Mouse (Mus musculus) kidney, embryonic 15.5 days (tissue): ENCODE data around the gene Gimap5. TPM values are rescaled to one million over a fixed set of nuclear protein-coding genes. Genes with fewer than 3 reads are reported as not detected.

Experiments
- ATAC-seq: fragments of 200-750 bp; cut with Nextera tagmentation; replicated peaks from 2 replicates; pipeline ENCODE4 v1.8.0; 2017; ENCODE audit warnings: moderate TSS enrichment; ENCODE audit not compliant: low FRiP score
- H3K27ac ChIP-seq: fragments of 300-500 bp; sonication (generic); 2 replicates; pipeline ENCODE4 v1.5.1; 2015; ENCODE audit warnings: mild to moderate bottlenecking, inconsistent platforms
- H3K27me3 ChIP-seq: fragments of 300-500 bp; sonication (generic); 2 replicates; pipeline ENCODE4 v1.6.1; 2015; ENCODE audit warnings: inconsistent platforms
- H3K36me3 ChIP-seq: fragments of 300-500 bp; sonication (generic); 2 replicates; pipeline ENCODE4 v1.6.1; 2015; ENCODE audit warnings: inconsistent platforms
- H3K4me1 ChIP-seq: fragments of 300-500 bp; sonication (generic); 2 replicates; pipeline ENCODE4 v1.6.1; 2015; ENCODE audit warnings: inconsistent platforms
- H3K4me2 ChIP-seq: fragments of 300-500 bp; sonication (generic); 2 replicates; pipeline ENCODE4 v1.6.1; 2015; ENCODE audit warnings: moderate library complexity, mild to moderate bottlenecking, inconsistent platforms
- H3K4me3 ChIP-seq: fragments of 300-500 bp; sonication (generic); replicated peaks from 2 replicates; pipeline ENCODE4 v1.5.1; 2015; ENCODE audit warnings: mild to moderate bottlenecking, inconsistent platforms
- H3K9ac ChIP-seq: fragments of 300-500 bp; sonication (generic); 2 replicates; pipeline ENCODE4 v1.6.1; 2015; ENCODE audit warnings: mild to moderate bottlenecking, inconsistent platforms
- H3K9me3 ChIP-seq: fragments of 300-500 bp; sonication (generic); replicated peaks from 2 replicates; pipeline ENCODE4 v1.6.1; 2016; ENCODE audit warnings: inconsistent platforms
- WGBS: fragments of 180-500 bp; shearing (Covaris S2); methylation state at CpG from one replicate; pipeline ENCODE4 v1.1.7; 2015; ENCODE audit warnings: mixed read lengths; 5-methylcytosine and 5-hydroxymethylcytosine counted together
- polyA plus RNA-seq: library from polyadenylated mRNA; unstranded; fragments of >200 nt; fragmentation: Nextera tagmentation; extraction: Ambion mirVana; gene quantifications from 2 replicates; pipeline ENCODE4 v1.2.1, GENCODE M21; 2015

Gimap5 gene
- polyA plus RNA-seq, 1 experiment from 2014 or later = 16.5 TPM

DNA sequence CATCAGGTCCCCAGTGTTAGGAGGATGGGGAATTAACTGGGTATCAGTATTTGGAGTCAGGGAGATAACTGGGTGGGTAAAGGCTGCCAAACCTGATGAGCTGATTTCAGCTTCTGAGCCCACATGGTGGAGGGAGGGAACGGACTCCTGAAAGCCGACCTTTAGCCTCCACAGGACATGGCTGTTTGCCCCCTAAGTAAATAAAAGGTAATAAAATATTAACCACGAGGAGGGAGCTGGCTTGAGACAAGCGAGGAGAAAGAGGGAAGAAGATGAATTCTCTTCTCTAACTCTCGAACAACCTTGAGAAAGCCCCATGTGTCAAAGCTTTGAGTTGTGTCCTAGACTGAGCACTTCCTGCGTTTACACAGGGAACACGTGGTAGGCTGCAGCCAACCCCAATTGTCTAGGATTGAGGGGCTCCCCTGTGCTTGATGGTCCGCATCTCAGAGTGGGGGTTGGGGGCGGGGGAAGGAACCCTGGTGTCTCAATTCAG lies 4.2 kb upstream of the Gimap5 start:
- H3K4me3 ChIP-seq = peak overlapping the region; percentile 51
- no peak overlapping the region for H3K9ac ChIP-seq
- ATAC-seq = peak; percentile 55
- no peaks in the 10 kb centered on the region for H3K36me3 ChIP-seq
- WGBS = 11% methylated on average over 9 of the region's 9 CpGs
- peaks cover 39% of the 10 kb centered on the region for H3K27me3 ChIP-seq
- H3K4me1 ChIP-seq = peaks cover 24% of the 10 kb centered on the region
- peak overlapping the region; percentile 86 for H3K4me2 ChIP-seq
- H3K27ac ChIP-seq = peak overlapping the region; percentile 69
- H3K9me3 ChIP-seq = no peaks in the 10 kb centered on the region

DNA sequence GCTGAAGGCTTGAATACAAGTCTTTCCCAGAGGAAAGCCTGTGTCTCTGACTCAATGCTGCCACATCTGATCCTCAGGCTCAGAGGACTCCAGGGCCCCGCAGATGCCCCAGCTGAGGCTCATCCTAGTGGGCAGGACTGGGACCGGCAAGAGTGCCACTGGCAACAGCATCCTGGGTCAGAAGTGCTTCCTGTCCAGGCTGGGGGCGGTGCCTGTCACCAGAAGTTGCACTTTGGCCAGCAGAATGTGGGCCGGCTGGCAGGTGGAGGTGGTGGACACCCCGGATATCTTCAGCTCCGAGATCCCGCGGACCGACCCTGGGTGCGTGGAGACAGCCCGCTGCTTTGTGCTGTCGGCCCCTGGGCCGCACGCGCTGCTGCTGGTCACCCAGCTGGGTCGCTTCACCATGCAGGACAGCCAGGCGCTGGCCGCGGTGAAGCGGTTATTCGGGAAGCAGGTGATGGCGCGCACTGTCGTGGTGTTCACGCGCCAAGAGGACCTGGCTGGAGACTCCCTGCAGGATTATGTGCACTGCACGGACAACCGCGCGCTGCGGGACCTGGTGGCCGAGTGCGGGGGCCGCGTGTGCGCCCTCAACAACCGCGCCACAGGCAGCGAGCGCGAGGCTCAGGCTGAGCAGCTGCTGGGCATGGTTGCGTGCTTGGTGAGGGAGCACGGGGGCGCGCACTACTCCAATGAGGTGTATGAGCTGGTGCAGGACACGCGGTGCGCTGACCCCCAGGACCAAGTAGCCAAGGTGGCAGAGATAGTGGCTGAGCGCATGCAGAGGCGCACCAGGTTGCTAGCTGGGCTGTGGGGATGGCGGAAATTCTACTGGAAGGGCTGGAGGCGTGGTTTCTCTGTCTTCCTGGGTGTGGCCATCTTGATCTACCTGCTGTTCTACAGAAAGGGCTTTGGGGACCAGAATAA lies 3.3 kb upstream of the Gimap5 start:
- Histone ChIP-seq H3K9me3 (no peaks in the 10 kb centered on the region), H3K27ac (peak overlapping the region; percentile 69), H3K9ac (peak overlapping the region; percentile 47), H3K4me3 (peak overlapping the region; percentile 51), H3K27me3 (peaks cover 39% of the 10 kb centered on the region), H3K36me3 (no peaks in the 10 kb centered on the region), H3K4me1 (peaks cover 24% of the 10 kb centered on the region), H3K4me2 (peak overlapping the region; percentile 86)
- ATAC-seq = peak; percentile 68
- WGBS = 5% methylated on average over 52 of the region's 52 CpGs

DNA sequence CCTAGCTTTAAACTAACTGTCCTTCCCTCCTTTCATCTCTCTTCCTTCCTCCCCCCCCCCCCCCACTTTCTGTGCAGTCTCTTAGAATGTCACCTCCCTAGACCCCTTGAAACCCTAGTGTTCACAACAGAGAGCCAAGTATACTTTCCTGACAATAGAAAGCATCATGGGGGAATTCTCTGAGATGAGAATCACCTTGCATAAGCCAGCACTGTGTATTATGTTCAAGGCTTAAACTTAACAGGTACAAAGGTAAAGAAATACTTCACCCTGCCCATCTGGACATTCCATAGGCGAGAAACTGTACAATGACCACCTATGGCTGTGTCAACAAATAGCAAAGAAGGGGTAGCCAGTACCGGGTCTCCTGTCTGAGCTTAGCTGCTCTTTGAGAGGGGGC lies 507 bp upstream of the Gimap5 start:
- Histone ChIP-seq H3K4me2 (peak overlapping the region; percentile 28), H3K27ac (peak overlapping the region; percentile 69), H3K4me1 (peaks cover 24% of the 10 kb centered on the region), H3K36me3 (no peaks in the 10 kb centered on the region), H3K9me3 (no peaks in the 10 kb centered on the region), H3K9ac (no peak overlapping the region), H3K4me3 (no peak overlapping the region), H3K27me3 (peaks cover 36% of the 10 kb centered on the region)
- no peak for ATAC-seq
- WGBS = 72% methylated on average over 2 of the region's 2 CpGs

DNA sequence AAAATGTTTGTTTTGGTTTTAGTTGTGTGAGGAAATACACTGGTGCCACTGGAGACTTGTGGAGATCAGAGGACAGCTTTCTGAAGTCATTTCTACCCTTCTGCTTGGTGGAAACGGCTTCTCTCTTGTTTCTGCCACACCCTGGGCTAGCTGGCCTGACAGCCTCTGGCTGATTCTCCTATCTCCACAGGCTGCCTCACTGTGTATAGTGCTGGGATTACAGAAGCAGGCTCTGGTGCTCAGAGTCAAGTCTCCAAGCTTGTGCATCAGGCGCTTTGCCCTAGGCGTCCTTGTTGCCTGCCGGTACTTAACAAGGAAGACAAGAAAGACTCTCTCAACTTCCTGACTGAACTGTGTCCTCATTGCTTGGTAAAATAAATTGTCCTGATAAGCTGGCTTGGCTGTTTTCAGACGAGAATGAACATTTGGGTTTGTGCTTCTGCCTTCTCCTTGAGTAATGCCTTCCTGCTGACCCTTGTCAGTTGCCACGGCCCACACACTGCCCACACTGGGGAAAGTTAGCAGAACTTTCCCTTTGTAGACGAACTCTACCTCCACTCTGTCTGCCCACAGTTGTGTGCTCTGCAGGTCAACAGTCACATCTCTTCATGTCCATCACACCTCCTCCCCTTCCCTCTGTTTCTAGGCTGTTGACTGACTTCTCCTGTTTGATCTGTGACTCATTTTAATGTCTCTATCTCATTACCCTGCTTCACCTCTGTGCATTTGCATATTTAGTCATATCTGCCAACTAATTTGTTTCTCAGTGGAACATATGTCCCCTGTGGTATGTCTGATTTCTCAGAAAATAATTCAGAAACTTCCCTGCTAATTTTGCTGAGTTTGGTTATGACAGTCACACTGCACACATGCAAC lies 1.3 kb downstream of the Gimap5 start:
- no peak for ATAC-seq
- Histone ChIP-seq H3K4me1 (peaks cover 8% of the 10 kb centered on the region), H3K4me3 (peak overlapping the region; percentile 20; the same call in 1 of the 2 replicates), H3K9me3 (no peaks in the 10 kb centered on the region), H3K36me3 (no peaks in the 10 kb centered on the region), H3K27ac (peak overlapping the region; percentile 69), H3K4me2 (peak overlapping the region; percentile 28), H3K27me3 (peaks cover 24% of the 10 kb centered on the region), H3K9ac (no peak overlapping the region)
- 38% methylated on average over 7 of the region's 7 CpGs for WGBS

DNA sequence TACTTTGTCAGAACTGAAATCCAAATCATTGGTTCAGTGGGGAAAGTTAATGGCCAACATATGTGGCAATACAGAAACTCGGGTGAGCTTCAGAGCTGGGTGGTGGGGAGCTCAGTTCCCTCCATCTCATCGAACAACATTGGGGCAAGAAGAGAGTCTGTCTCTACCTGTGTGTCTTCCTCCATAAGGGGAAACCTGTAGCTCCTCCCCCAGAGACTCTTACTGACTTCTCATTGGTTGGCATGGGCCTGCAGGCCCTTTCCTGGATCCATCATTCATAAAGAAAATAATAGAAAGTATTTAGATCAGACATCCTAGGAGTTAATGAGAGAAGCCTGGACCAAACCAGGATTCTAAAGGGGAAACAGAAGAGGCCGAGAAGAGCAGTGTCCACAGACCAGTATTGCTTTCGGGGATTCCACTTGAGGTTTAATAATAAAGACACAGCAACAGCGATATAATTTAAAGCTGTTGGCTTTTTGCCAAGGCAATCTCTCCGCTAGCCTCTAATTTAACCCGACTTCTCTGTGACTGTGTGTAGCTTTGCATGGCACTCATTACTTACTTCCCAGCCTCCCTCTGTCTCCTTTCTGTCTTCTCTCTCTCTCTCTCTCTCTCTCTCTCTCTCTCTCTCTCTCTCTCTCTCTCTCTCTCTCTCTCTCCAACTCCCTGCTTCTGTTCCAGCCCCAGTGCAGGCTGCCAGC lies 17.7 kb downstream of the Gimap5 start:
- ATAC-seq = no peak
- H3K27ac ChIP-seq = no peak overlapping the region
- no peak overlapping the region for H3K4me3 ChIP-seq
- H3K36me3 ChIP-seq = no peaks in the 10 kb centered on the region
- 58% methylated on average over 7 of the region's 7 CpGs for WGBS
- no peaks in the 10 kb centered on the region for H3K4me1 ChIP-seq
- no peak overlapping the region for H3K9ac ChIP-seq
- peaks cover 5% of the 10 kb centered on the region; the same call in 1 of the 2 replicates for H3K9me3 ChIP-seq
- H3K4me2 ChIP-seq = no peak overlapping the region
- no peaks in the 10 kb centered on the region for H3K27me3 ChIP-seq

DNA sequence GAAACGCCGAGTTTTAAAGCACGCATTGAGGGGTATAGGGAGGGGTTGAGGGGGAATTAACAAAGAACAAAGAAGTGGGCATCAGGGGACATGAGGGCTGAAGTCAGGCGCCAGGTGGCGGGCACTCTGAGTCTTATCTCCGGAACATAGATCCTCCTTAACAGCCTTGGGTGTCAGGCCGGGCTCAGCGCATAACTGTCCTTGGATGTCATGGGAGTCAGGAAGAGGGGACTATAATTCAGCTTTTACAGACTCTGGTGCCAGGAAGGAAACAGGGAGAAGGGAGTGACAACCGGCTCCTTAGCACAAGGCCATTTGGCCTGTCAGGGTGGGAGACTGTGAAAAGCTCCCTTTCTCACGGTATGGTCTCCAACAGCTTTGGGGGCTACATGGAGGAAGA lies 18.5 kb downstream of the Gimap5 start:
- 88% methylated on average over 10 of the region's 10 CpGs for WGBS
- H3K36me3 ChIP-seq = no peaks in the 10 kb centered on the region
- no peaks in the 10 kb centered on the region for H3K4me1 ChIP-seq
- H3K9ac ChIP-seq = no peak overlapping the region
- H3K27ac ChIP-seq = no peak overlapping the region
- peaks cover 5% of the 10 kb centered on the region; the same call in 1 of the 2 replicates for H3K9me3 ChIP-seq
- H3K4me3 ChIP-seq = no peak overlapping the region
- no peaks in the 10 kb centered on the region for H3K27me3 ChIP-seq
- ATAC-seq = no peak
- no peak overlapping the region for H3K4me2 ChIP-seq

DNA sequence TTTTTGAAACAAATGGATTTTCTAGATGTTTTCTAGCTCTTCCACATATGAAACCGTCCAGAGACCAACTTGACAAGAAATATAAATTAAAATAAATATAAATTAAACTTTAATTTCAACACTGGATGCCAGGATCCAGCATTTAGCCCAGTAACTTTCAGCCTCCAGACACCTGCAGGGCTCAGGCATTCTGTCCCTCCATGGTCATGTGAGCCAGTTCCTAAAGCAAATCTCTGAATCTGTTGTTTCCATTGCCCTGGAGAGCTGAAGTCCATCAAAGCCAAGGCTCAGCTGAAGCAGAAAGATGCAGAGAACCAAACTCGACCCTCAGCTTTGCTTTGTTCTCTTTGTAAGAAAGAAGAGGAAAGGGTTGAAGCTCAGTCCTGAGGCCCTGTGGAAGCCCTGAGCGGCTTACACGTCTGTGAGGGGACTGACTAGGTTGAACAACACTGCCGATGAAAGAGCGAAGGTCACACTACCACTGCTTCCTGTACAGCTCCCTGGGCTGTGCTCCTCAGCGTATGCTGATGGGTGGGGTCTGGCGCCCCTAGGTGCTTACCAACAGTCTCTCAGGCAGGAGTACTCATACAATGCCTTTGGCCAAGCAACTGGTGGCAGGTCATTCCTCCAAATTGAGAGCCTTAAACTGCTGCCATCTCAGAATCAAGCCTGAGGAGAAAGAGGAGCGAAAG lies 22.3 kb downstream of the Gimap5 start:
- Histone ChIP-seq H3K27me3 (no peaks in the 10 kb centered on the region), H3K9ac (no peak overlapping the region), H3K36me3 (no peaks in the 10 kb centered on the region), H3K4me3 (no peak overlapping the region), H3K4me2 (no peak overlapping the region), H3K4me1 (no peaks in the 10 kb centered on the region), H3K27ac (no peak overlapping the region), H3K9me3 (peaks cover 5% of the 10 kb centered on the region; the same call in 1 of the 2 replicates)
- no peak for ATAC-seq
- 71% methylated on average over 9 of the region's 9 CpGs for WGBS

DNA sequence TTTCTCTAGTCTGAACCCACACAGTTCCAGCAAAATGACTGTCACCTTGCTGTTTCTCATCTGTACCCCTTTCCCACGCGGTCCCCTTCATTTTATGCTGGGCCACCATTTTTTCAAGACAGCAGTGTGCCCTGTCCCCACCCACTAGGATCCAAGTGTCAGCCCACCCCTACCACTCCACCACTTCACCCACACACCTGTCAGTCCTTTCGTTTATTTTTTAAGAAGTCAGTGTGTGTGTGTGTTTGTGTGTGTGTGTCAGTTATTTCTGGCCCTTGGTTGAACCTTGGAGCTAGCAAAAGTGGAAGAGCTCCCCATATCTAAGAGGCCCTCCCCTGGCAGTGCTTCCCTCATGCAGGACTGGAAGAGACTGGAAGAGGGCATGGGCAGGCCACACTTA lies 22.9 kb downstream of the Gimap5 start:
- ATAC-seq = no peak
- no peak overlapping the region for H3K27ac ChIP-seq

DNA sequence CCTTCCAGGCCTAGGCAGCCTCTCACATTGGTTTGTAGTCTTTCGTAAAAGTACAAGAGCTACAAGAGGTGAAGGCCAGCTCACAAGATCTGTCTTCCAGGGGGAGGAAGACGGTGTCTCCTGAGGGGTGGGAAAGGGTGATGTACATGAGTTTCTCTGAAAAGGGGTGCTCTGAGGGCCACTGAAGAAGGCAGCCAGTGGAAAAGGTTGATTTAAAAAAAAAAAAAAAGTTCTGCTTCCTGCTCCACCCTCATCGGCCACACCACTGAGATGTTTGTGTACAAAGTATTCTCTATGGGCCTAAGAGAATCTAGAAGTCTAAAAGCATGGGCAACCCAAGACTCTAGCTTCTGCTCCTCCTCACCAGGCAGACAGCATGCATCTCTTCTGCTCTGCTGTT lies 24.7 kb downstream of the Gimap5 start, which contains the start of gene Gimap3:
Gene Gimap3, minus strand, starts transcription at position 156 of the 400 bp plus-strand sequence.
- no peaks in the 10 kb centered on the region for H3K4me1 ChIP-seq
- no peak within 1 kb of the TSS for H3K4me2 ChIP-seq
- H3K4me3 ChIP-seq = no peak within 1 kb of the TSS
- no peak within 1 kb of the TSS for H3K9ac ChIP-seq
- ATAC-seq = no peak
- no peak within 1 kb of the TSS for H3K27ac ChIP-seq
- 83% methylated on average over 3 of the region's 3 CpGs for WGBS
- H3K27me3 ChIP-seq = no peaks in the 10 kb centered on the region
- H3K36me3 ChIP-seq = no peaks in the 10 kb centered on the region
- H3K9me3 ChIP-seq = no peaks in the 10 kb centered on the region

More for the DNA sequence above, 22.9 kb downstream of the Gimap5 start:
- no peaks in the 10 kb centered on the region for H3K4me1 ChIP-seq
- H3K27me3 ChIP-seq = no peaks in the 10 kb centered on the region
- no peaks in the 10 kb centered on the region for H3K36me3 ChIP-seq
- no peak overlapping the region for H3K9ac ChIP-seq
- H3K4me2 ChIP-seq = no peak overlapping the region
- WGBS = 87% methylated on average over 3 of the region's 3 CpGs
- H3K9me3 ChIP-seq = peaks cover 5% of the 10 kb centered on the region; the same call in 1 of the 2 replicates
- H3K4me3 ChIP-seq = no peak overlapping the region

DNA sequence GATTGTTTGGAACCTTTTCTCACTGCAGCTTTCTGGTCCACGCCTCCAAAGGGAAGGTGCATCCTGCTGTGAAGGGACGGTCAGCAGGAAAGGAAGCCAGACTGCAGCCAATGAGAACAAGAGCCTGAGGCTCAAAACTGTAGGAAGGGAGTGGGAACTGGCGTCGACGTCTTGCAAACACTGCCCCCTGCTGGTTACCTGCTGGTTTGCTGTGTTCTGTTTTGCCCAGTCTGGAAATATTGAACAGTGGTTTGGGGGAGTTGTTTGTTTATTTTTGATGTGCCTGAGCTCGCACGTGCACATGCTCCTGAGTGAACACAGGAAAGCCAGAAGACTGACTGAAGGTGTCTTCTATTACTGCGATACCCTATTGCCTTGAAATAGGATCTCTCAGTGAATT lies 26.0 kb downstream of the Gimap5 start:
- H3K27me3 ChIP-seq = no peaks in the 10 kb centered on the region
- H3K27ac ChIP-seq = no peak overlapping the region
- H3K9ac ChIP-seq = no peak overlapping the region
- no peaks in the 10 kb centered on the region for H3K36me3 ChIP-seq
- WGBS = 6% methylated on average over 8 of the region's 8 CpGs
- 0 out of 2 replicates have a peak, but pooled peaks have one; percentile 22 for ATAC-seq
- H3K4me1 ChIP-seq = no peaks in the 10 kb centered on the region
- H3K4me3 ChIP-seq = no peak overlapping the region
- no peaks in the 10 kb centered on the region for H3K9me3 ChIP-seq
- no peak overlapping the region for H3K4me2 ChIP-seq

DNA sequence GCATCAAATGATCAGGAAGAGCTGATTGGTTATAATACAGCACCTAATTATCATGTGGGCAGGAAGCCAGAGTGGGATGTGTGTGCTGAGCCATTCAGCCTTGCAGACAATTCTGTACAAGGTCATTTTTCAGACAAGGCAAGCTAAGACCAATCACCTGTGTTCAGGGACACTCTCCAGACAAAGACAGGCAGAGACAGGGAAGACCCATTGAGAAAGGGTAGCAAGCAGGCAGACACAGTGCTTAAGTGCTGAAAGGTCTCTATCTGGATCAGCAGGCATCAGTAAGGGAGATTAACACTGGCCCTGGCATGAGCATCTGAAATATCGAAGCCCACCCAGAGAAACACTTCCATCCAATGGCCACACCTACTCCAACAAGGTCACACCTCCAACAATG lies 38.4 kb downstream of the Gimap5 start:
- WGBS = 89% methylated on average over 1 of the region's 1 CpGs
- Histone ChIP-seq H3K27me3 (no peaks in the 10 kb centered on the region), H3K9ac (no peak overlapping the region), H3K36me3 (no peaks in the 10 kb centered on the region), H3K4me2 (no peak overlapping the region), H3K9me3 (peaks cover 4% of the 10 kb centered on the region; the same call in 1 of the 2 replicates), H3K27ac (no peak overlapping the region), H3K4me1 (no peaks in the 10 kb centered on the region), H3K4me3 (no peak overlapping the region)
- ATAC-seq = no peak
